Mouse (Mus musculus) hindbrain, postnatal 0 days (tissue): ENCODE data around the gene Gata1. TPM values are rescaled to one million over a fixed set of nuclear protein-coding genes. Genes with fewer than 3 reads are reported as not detected.

Experiments used
- ATAC-seq: fragments of 200-750 bp; cut with Nextera tagmentation; 2 replicates; pipeline ENCODE4 v1.8.0; 2017; ENCODE audit warnings: mild to moderate bottlenecking, moderate TSS enrichment, moderate library complexity
- DNase-seq: peaks from one replicate; pipeline ENCODE4 v3.0.0-alpha.2; 2015; ENCODE audit warnings: low spot score
- H3K27ac ChIP-seq: fragments of 300-500 bp; sonication (generic); 2 replicates; pipeline ENCODE4 v1.5.1; 2014; ENCODE audit warnings: mild to moderate bottlenecking
- H3K27me3 ChIP-seq: fragments of 300-500 bp; sonication (generic); 2 replicates; pipeline ENCODE4 v1.6.1; 2014; ENCODE audit warnings: low read length, mixed read lengths; ENCODE audit not compliant: insufficient read depth
- H3K36me3 ChIP-seq: fragments of 300-500 bp; sonication (generic); 2 replicates; pipeline ENCODE4 v1.6.1; 2014; ENCODE audit warnings: low read length, mixed read lengths; ENCODE audit not compliant: insufficient read depth
- H3K4me1 ChIP-seq: fragments of 300-500 bp; sonication (generic); 2 replicates; pipeline ENCODE4 v1.6.1; 2014; ENCODE audit warnings: antibody characterized with exemption, low read length, mixed read lengths; ENCODE audit not compliant: insufficient read depth
- H3K4me2 ChIP-seq: fragments of 300-500 bp; sonication (generic); 2 replicates; pipeline ENCODE4 v1.6.1; 2014; ENCODE audit warnings: low read depth, mild to moderate bottlenecking, low read length, moderate library complexity, mixed read lengths
- H3K4me3 ChIP-seq: fragments of 300-500 bp; sonication (generic); 2 replicates; pipeline ENCODE4 v1.5.1; 2014; ENCODE audit warnings: low read length
- H3K9ac ChIP-seq: fragments of 300-500 bp; sonication (generic); replicated peaks from 2 replicates; pipeline ENCODE4 v1.6.1; 2014; ENCODE audit warnings: mild to moderate bottlenecking, low read length, moderate library complexity, mixed read lengths
- H3K9me3 ChIP-seq: fragments of 300-500 bp; sonication (generic); 2 replicates; pipeline ENCODE4 v1.6.1; 2016; ENCODE audit warnings: low read length, mixed read lengths
- CTCF ChIP-seq: IDR thresholded peaks from 2 replicates; pipeline ENCODE4 v1.5.1; 2016; ENCODE audit warnings: antibody characterized with exemption, control low read depth, low read depth
- WGBS: fragments of 180-500 bp; shearing (Covaris S2); extraction: QIAGEN DNeasy Blood & Tissue Kit; methylation state at CpG from one replicate; pipeline ENCODE4 v1.1.7; 2014; 5-methylcytosine and 5-hydroxymethylcytosine counted together
- polyA plus RNA-seq: library from polyadenylated mRNA; unstranded; fragments of >200 nt; fragmentation: Nextera tagmentation; extraction: Ambion mirVana; gene quantifications from 2 replicates; pipeline ENCODE4 v1.2.1, GENCODE M21; 2015
- total RNA-seq: library from RNA; depleted of rRNA; stranded (reverse); fragments of >200 nt; gene quantifications from 2 replicates; pipeline ENCODE4 v1.2.3, GENCODE M21; 2014

Gene Gata1
- total and polyA plus RNA-seq, 2 experiments from 2014 or later: not detected

DNA sequence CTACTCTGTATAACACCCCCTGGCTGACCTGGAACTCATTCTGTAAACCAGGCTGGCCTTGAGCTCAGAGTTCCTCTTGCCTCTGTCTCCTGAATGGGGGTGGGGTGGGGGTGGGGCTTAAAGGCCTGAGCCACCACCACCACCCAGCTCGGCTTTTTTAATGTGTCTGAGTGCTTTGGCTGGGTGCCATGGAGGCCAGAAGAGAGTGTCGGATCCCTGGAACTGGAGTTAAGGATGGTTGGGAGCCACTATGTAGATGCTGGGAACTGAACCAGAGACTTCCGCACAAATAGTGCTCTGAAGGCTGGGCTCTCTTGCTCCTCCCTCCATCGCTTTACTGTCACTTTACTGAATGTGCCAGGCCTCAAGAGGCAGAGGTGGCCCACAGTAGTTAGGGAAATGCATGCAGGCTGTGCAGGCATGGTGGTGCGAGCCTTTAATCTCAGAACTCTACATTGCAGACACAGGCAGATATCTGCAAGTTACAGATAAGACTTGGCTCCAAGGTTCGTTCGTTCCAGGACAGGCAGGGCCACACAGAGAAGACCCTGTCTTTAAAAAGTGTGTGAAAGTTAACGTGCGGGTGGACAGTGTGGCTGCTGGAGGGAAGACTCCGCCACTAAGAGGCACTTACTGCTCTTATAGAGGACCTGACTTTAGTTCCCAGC lies 15.3 kb upstream of the Gata1 start:
- Histone ChIP-seq H3K4me1 (no peaks in the 10 kb centered on the region), H3K27ac (no peak overlapping the region), H3K4me2 (no peak overlapping the region), H3K9me3 (no peaks in the 10 kb centered on the region), H3K9ac (no peak overlapping the region), H3K4me3 (no peak overlapping the region), H3K36me3 (no peaks in the 10 kb centered on the region), H3K27me3 (no peaks in the 10 kb centered on the region)
- ATAC-seq (no peak), DNase-seq (no peak)
- TF ChIP-seq CTCF: no peak
- WGBS: 78% methylated on average over 10 of the region's 10 CpGs

DNA sequence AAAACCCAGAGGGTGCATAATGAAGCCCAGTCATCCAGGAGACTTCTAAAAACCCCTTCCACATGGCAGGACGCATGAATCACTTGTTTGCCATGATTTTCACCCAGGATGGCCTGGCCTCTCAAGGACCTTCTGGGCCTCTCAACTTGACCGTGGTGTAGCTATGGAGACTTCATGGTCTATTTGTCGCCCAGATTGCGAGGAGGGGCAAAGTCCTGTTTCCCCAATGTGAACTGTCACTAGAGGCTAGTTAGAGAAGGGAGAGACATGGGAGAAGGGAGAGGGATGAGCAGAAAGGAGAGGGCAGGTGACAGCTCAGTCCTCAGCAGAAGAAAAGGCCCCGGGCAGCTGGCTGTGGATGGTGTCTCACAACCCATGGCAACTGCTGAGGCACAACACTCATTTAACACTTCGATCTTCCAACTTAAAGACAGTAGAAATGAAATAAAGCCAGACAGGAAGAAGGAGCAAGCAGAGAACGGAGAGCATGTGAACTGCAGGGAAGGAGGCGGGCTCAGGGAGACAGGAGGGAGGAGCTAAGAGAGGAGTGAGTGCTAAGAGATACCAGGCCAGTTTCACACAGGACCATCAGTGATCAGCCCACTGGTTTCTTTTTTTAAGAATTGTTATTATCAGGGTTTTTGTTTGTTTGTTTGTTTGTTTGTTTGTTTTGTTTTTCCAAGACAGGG lies 14.7 kb upstream of the Gata1 start:
- H3K4me1 ChIP-seq: no peaks in the 10 kb centered on the region
- 60% methylated on average over 8 of the region's 8 CpGs for WGBS
- no peak for DNase-seq
- no peak overlapping the region for H3K27ac ChIP-seq
- no peak overlapping the region for H3K4me3 ChIP-seq
- no peak overlapping the region for H3K4me2 ChIP-seq
- H3K9me3 ChIP-seq: no peaks in the 10 kb centered on the region
- no peaks in the 10 kb centered on the region for H3K36me3 ChIP-seq
- H3K9ac ChIP-seq: no peak overlapping the region
- no peak for ATAC-seq
- H3K27me3 ChIP-seq: no peaks in the 10 kb centered on the region
- TF ChIP-seq CTCF: no peak

DNA sequence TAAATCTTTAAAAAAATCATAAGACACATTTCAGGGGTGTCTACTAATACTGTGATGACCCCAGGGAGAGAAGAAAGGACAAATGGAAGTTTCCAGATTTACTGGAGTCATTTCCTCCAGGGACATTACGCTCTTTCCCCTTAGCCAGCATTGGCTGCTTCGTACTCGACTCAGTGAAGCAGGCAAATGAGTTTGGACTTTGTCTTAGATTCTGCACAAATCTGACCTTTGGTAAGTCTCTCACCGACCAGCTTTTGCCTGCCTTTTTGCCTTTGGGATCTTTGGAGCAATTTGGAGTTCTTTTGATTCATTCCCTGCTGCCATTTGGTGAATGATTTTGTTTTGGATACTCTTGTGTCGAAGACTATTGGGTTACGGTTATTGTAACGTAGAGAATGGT lies 3.5 kb upstream of the Gata1 start:
- 86% methylated on average over 7 of the region's 7 CpGs for WGBS
- H3K9me3 ChIP-seq: no peaks in the 10 kb centered on the region
- TF ChIP-seq CTCF: no peak
- H3K9ac ChIP-seq: no peak overlapping the region
- H3K4me2 ChIP-seq: no peak overlapping the region
- H3K27me3 ChIP-seq: no peaks in the 10 kb centered on the region
- no peak overlapping the region for H3K4me3 ChIP-seq
- H3K27ac ChIP-seq: no peak overlapping the region
- no peak for DNase-seq
- ATAC-seq: no peak
- H3K4me1 ChIP-seq: no peaks in the 10 kb centered on the region
- H3K36me3 ChIP-seq: no peaks in the 10 kb centered on the region

DNA sequence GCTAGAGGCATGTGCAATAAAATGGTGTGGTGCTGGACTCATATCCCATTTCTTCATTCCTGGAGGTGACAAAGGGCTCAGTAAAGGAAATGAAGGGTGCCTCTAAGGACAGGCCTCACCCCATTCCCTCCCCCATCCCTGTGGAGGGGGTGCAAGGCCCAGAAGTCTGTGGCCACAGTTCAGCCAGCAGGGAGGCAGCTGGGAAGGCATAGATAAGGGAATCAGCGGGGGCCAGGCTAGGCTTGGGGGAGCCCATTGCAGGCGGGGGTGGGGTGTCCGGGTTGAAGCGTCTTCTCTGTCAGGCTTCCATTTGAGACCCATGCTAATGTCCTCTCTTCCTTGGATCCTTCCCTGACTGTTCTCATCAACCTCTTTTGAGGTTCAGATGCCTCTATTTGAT lies 6.6 kb downstream of the Gata1 start:
- no peak overlapping the region for H3K4me2 ChIP-seq
- H3K9ac ChIP-seq: no peak overlapping the region
- DNase-seq (no peak), ATAC-seq (no peak)
- 69% methylated on average over 4 of the region's 4 CpGs for WGBS
- H3K4me1 ChIP-seq: no peaks in the 10 kb centered on the region
- H3K27ac ChIP-seq: no peak overlapping the region
- H3K4me3 ChIP-seq: no peak overlapping the region
- H3K27me3 ChIP-seq: no peaks in the 10 kb centered on the region
- H3K9me3 ChIP-seq: no peaks in the 10 kb centered on the region
- H3K36me3 ChIP-seq: no peaks in the 10 kb centered on the region
- TF ChIP-seq CTCF: no peak

DNA sequence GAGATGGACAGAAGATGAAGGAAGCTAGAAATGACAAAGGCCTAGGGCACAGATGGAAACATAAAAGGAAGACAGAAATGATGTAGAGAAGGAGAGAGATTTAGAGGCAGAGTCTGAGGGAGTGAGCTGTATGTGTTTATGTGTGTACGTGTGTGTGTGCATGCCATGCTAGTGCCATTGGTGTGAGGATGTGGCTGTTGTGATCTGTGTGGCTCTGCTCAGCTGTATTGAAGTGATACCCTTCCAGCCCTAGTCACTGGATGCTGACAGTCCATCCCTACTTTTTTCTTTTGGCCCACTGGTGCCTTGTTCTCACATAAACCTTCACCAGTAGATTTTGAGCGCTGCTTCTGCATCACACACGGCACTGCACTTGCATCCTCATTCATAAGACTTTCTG lies 9.0 kb downstream of the Gata1 start:
- Histone ChIP-seq H3K4me3 (no peak overlapping the region), H3K27ac (no peak overlapping the region), H3K36me3 (no peaks in the 10 kb centered on the region), H3K27me3 (no peaks in the 10 kb centered on the region), H3K4me1 (no peaks in the 10 kb centered on the region), H3K4me2 (no peak overlapping the region), H3K9me3 (no peaks in the 10 kb centered on the region), H3K9ac (no peak overlapping the region)
- ATAC-seq (no peak), DNase-seq (no peak)
- no peak for TF ChIP-seq CTCF
- WGBS: 86% methylated on average over 3 of the region's 3 CpGs

DNA sequence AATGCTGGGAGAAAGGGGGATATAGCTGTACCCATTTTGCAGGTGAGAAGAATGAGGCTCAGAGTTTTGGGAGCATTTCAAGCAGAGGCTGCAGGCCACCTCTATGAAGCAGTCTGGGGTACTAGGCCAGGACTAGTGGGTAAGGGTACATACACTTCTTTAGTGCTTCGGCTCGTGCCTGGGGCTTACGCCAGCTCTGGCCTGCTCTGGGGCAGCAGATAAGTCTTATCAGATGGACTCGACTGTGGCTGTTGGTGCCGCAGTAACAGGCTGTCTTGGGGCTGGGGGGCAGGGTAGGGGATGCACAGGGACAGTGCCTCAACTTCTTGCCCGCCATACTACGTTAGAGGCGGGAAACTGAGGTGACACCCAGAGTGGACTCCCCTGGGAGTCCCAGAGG lies 9.6 kb downstream of the Gata1 start:
- DNase-seq (no peak), ATAC-seq (no peak)
- Histone ChIP-seq H3K9ac (no peak overlapping the region), H3K36me3 (no peaks in the 10 kb centered on the region), H3K27ac (no peak overlapping the region), H3K9me3 (no peaks in the 10 kb centered on the region), H3K4me1 (no peaks in the 10 kb centered on the region), H3K4me3 (no peak overlapping the region), H3K4me2 (no peak overlapping the region), H3K27me3 (no peaks in the 10 kb centered on the region)
- TF ChIP-seq CTCF: no peak
- 90% methylated on average over 8 of the region's 8 CpGs for WGBS

DNA sequence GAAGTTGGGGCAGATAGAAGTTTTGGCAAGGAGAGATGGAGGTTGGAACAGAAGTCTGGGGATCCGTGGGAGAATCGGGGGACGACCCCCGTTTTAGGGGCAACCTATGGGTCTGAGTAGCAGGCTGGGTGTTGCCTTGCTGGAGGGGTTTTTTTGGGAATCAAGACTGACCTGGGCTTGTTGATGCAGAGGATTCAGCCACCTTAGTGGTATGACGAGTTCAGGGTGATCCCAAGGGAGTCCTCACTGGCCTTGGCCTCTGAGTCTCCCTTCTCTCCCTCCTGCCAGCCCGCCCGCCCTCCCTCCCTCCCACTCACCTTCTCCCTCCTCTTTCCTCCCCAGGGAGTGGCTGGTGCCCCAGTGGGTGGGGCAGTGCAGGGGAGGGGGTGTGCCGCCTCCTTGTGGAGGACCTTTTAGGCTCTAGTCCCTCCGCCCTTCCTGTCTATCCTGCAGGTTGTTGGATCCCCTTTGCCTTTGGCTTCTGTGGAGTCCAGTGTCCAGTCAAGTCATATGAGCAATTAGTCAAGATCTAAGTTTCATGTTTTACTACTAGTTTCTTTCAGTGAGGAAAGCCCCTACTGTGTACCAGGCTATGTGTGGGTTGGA lies 10.2 kb downstream of the Gata1 start:
- DNase-seq: no peak
- Histone ChIP-seq H3K9me3 (no peaks in the 10 kb centered on the region), H3K27me3 (no peaks in the 10 kb centered on the region), H3K36me3 (no peaks in the 10 kb centered on the region), H3K4me2 (no peak overlapping the region), H3K27ac (no peak overlapping the region), H3K9ac (no peak overlapping the region), H3K4me3 (no peak overlapping the region), H3K4me1 (no peaks in the 10 kb centered on the region)
- no peak for TF ChIP-seq CTCF
- 85% methylated on average over 7 of the region's 9 CpGs for WGBS
- no peak for ATAC-seq
